Comparison of ENCODE assay signal across 9 mouse cellular contexts in genomic region chr2:31435567-31435966, GRCm38 (mm10). TPM values are rescaled to one million over a fixed set of nuclear protein-coding genes. Genes with fewer than 3 reads are reported as not detected.
A peak's percentile ranks its signal among the peaks of the same experiment; 100 is the strongest.
DNase-seq lines count a peak whose midpoint lies in the region; ATAC-seq and TF ChIP-seq lines count a peak whose summit lies in the region.
"Had no signal": no experiment of that assay in that cellular context is flagged by ENCODE, and none has a peak within 500 bp of the region (broad histone marks: within the 10 kb centered on the region; RNA-seq: fewer than 3 reads in every experiment).

No protein-coding gene starts in this region.

- TF ChIP-seq CTCF in layer of hippocampus, adult 2 months (conservative IDR thresholded peaks at IDR 0.05), result peak; percentile 86
- TF ChIP-seq CTCF in CH12.LX (conservative IDR thresholded peaks at IDR 0.05 in 1 of 2, IDR thresholded peaks at IDR 0.05 in 1 of 2; ENCODE audit: low read depth in 2 of 2, low read length in 2 of 2), result peak; percentile 30 to 86; a peak in 3 of 4 replicates

- no peaks in the 10 kb centered on the region for H3K79me2 ChIP-seq in CH12.LX (replicated peaks; ENCODE audit: control insufficient read depth, extremely low read depth, insufficient read depth, poor library complexity, severe bottlenecking)

- peaks cover 0 to 20% of the 10 kb centered on the region in 2 experiments; a peak in 2 of 4 replicates for H3K4me1 ChIP-seq in CH12.LX (ENCODE audit: control insufficient read depth in 1 of 2, insufficient read depth in 2 of 2)
- H3K4me1 ChIP-seq: midbrain, embryonic 12.5 days had no signal

- in situ Hi-C loops in CH12.LX (cut with MboI; ENCODE audit: low pct_ligation_motif_present, low pct_unique_long_range_greater_than_20kb, low sequenced_read_pairs), result no loop called here

- ATAC-seq in inflammation-experienced regulatory T-cells, adult 6 months, result no peak

- DNase-seq in layer of hippocampus, adult 2 months (ENCODE audit: low spot score in 2 of 2), result peak in 1 of 2 experiments; percentile 54
- no peak for DNase-seq in layer of hippocampus, adult 9-11 months
- DNase-seq in CH12.LX (ENCODE audit: extremely low read depth), result peak; percentile 58
- DNase-seq in T-cell, adult 2 months (ENCODE audit: low spot score), result peak; percentile 46
- DNase-seq in embryo, embryonic 9.5 days (ENCODE audit: extremely low spot score), result peak; percentile 70
- peak; percentile 25 to 39 for DNase-seq in layer of hippocampus, adult 8-10 months (ENCODE audit: low spot score in 2 of 2)
- DNase-seq in naive thymus-derived CD4-positive, alpha-beta T cell, adult 2 months (ENCODE audit: low read depth), result peak; percentile 82

- H3K9me3 ChIP-seq in CH12.LX (replicated peaks; ENCODE audit: low read length), result no peaks in the 10 kb centered on the region
- H3K9me3 ChIP-seq: midbrain, embryonic 12.5 days had no signal

- peaks cover 19% of the 10 kb centered on the region for H3K27me3 ChIP-seq in CH12.LX (replicated peaks)

- no peak for TF ChIP-seq EP300 in CH12.LX (IDR thresholded peaks at IDR 0.05; ENCODE audit: low read length)

- H3K36me3 ChIP-seq in CH12.LX (replicated peaks in 1 of 2; ENCODE audit: control insufficient read depth in 1 of 2, insufficient read depth in 1 of 2, low read length in 1 of 2), result no peaks in the 10 kb centered on the region
- H3K36me3 ChIP-seq: midbrain, embryonic 12.5 days had no signal

- TF ChIP-seq POLR2A in CH12.LX (IDR thresholded peaks at IDR 0.05; ENCODE audit: low read depth, low read length), result no peak

- no peak overlapping the region for H3K9ac ChIP-seq in CH12.LX (ENCODE audit: insufficient read depth, low read depth)
- H3K9ac ChIP-seq: midbrain, embryonic 12.5 days had no signal

- H3K27ac ChIP-seq in layer of hippocampus, adult 2 months, result no peak overlapping the region
- H3K27ac ChIP-seq in CH12.LX (ENCODE audit: insufficient read depth, low read depth), result no peak overlapping the region
- H3K27ac ChIP-seq: midbrain, embryonic 12.5 days had no signal

- H3K4me3 ChIP-seq in layer of hippocampus, adult 2 months, result no peak overlapping the region
- no peak overlapping the region for H3K4me3 ChIP-seq in CH12.LX (replicated peaks in 1 of 3; ENCODE audit: low read depth in 2 of 3, low read length in 2 of 3, poor library complexity in 1 of 3)
- H3K4me3 ChIP-seq: midbrain, embryonic 12.5 days had no signal

- peak; percentile 86 for TF ChIP-seq RAD21 in CH12.LX (IDR thresholded peaks at IDR 0.05; ENCODE audit: low read depth, low read length)

- dilution Hi-C loops in CH12.LX (cut with MboI; ENCODE audit: extremely low pct_ligation_motif_present, extremely low pct_unique_long_range_greater_than_20kb, low sequenced_read_pairs), result no loop called here

- no peak overlapping the region for H3K4me2 ChIP-seq in CH12.LX (ENCODE audit: insufficient read depth, low read depth, poor library complexity, severe bottlenecking)
- H3K4me2 ChIP-seq: midbrain, embryonic 12.5 days had no signal

TF ChIP-seq in CH12.LX, 34 proteins besides CTCF, POLR2A, EP300 and RAD21:
- TF ChIP-seq ZMIZ1 (IDR thresholded peaks at IDR 0.05; ENCODE audit: low read depth, low read length) (no peak), ZC3H11A (IDR thresholded peaks at IDR 0.05; ENCODE audit: low read depth, low read length) (0 out of 2 replicates have a peak, but pooled peaks have one; percentile 12), ELF1 (IDR thresholded peaks at IDR 0.05; ENCODE audit: low read depth, low read length) (no peak), PAX5 (IDR thresholded peaks at IDR 0.05; ENCODE audit: low read length) (no peak), MAZ (IDR thresholded peaks at IDR 0.05; ENCODE audit: low read depth, low read length) (no peak), IRF4 (IDR thresholded peaks at IDR 0.05; ENCODE audit: low read depth, low read length) (no peak; the same call in 1 of the 2 replicates), SMC3 (IDR thresholded peaks at IDR 0.05; ENCODE audit: low read depth, low read length) (peak; percentile 73), MXI1 (IDR thresholded peaks at IDR 0.05; ENCODE audit: low read depth, low read length) (no peak), BHLHE40 (IDR thresholded peaks at IDR 0.05; ENCODE audit: low read depth, low read length) (no peak), NELFE (IDR thresholded peaks at IDR 0.05; ENCODE audit: low read depth, low read length) (peak; percentile 36; the same call in 1 of the 2 replicates), KAT2A (IDR thresholded peaks at IDR 0.05; ENCODE audit: insufficient replicate concordance, low read length) (no peak), SIN3A (IDR thresholded peaks at IDR 0.05; ENCODE audit: low read length) (no peak), TCF12 (IDR thresholded peaks at IDR 0.05; ENCODE audit: low read depth, low read length) (no peak), MYC (IDR thresholded peaks at IDR 0.05; ENCODE audit: low read depth, low read length) (no peak)

RNA-seq across cellular contexts. Expression of gene Ass1, which starts 34.4 kb away (rescaled TPM):
- total RNA-seq in layer of hippocampus, adult 2 months (2021), result 10 to 100 TPM; 27.5 to 27.7 TPM
- total RNA-seq in CH12.LX (2012; rRNA removed) (45.1 and 64.4 TPM in 2 replicates), CH12.LX (2014; rRNA removed) (87.8 and 97.4 TPM in 2 replicates)
- 204 and 211 TPM in 2 replicates for polyA plus RNA-seq in CH12.LX (2012; ENCODE audit: insufficient read length, low read depth)
- total RNA-seq in layer of hippocampus, adult 8-10 months (2022), result 10 to 100 TPM; 35.1 to 46.8 (median 38.7) TPM
- 100 to 1,000 TPM; 342 to 389 (median 381) TPM for polyA plus RNA-seq in inflammation-experienced regulatory T-cells, adult 6 months (2017; shearing (Covaris generic))
